Mouse (Mus musculus): ENCODE results near the gene Dnah6. TPM values are rescaled to one million over a fixed set of nuclear protein-coding genes. Genes with fewer than 3 reads are reported as not detected.
A peak's percentile ranks its signal among the peaks of the same experiment; 100 is the strongest.

Gene Dnah6
- 0.04 and 0.09 TPM in 2 replicates for polyA plus RNA-seq (2014; fragmentation: Nextera tagmentation; extraction: Ambion mirVana)

DNA sequence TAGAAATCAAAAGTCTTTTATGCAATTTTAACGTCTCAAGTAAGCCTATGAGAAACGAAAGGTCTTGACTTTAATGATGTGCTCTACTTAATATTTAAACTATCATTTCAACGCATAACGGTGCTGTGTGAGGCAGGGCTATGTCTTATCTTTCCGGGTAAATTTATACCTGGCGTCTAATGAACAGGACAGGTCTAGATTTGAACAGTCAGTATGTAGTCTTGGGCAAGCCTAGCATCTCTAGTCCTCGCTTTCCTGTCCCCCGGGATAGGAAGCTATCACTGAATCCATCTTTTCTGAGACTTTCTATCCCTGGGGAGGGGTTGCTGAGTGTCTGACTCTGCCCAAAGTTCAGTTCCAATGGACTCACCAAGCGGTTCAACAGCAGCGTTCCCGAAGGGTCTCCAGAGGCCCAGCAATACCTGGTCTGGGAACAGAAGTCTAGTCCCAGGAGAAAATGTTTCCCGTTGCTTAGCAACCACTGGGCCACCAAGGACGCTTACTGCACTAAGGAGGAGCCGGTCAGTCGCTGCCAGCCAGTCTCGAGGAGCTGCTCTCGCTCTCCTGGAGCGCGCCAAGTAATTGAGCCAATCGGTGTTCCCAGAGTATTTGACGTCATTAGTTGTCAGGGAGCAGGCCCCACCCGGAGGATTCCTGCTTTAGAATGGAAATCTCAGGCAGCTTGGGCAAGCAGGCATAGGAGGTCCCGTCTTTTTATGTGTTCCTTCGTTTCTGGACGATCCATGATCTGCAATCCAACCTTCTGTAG, at the start of gene Dnah6:
Gene Dnah6 (minus strand): TSS at position 463 of the 769 bp plus-strand sequence.
- no peak within 1 kb of the TSS for H3K9ac ChIP-seq (replicated peaks; ENCODE audit: low read depth, low read length)
- no peaks in the 10 kb centered on the region for H3K36me3 ChIP-seq (ENCODE audit: control insufficient read depth, insufficient read depth, low read length)
- peak; percentile 98 for ATAC-seq (ENCODE audit: insufficient number of reproducible peaks, insufficient read depth, low FRiP score, low read depth)
- peak within 1 kb of the TSS; percentile 66 for H3K4me2 ChIP-seq (replicated peaks; ENCODE audit: low read depth, low read length)
- 0 out of 2 replicates have a peak, but pooled peaks cover 5% of the 10 kb centered on the region for H3K4me1 ChIP-seq (ENCODE audit: control insufficient read depth, insufficient read depth, low read length)
- H3K9me3 ChIP-seq (ENCODE audit: control insufficient read depth, low read depth, low read length) = no peaks in the 10 kb centered on the region
- 30% methylated on average over 25 of the region's 25 CpGs for WGBS
- peak within 1 kb of the TSS; percentile 31 for H3K4me3 ChIP-seq (ENCODE audit: low read depth, low read length)
- no peaks in the 10 kb centered on the region for H3K27me3 ChIP-seq (ENCODE audit: control insufficient read depth, insufficient read depth, low read length)
- H3K27ac ChIP-seq (ENCODE audit: low read length) = peak within 1 kb of the TSS; percentile 82

- no peak overlapping the region for H3K9ac ChIP-seq (replicated peaks; ENCODE audit: low read depth, low read length)
- no peaks in the 10 kb centered on the region for H3K4me1 ChIP-seq (ENCODE audit: control insufficient read depth, insufficient read depth, low read length)
- H3K9me3 ChIP-seq (ENCODE audit: control insufficient read depth, low read depth, low read length) = no peaks in the 10 kb centered on the region
- no peak for ATAC-seq (ENCODE audit: insufficient number of reproducible peaks, insufficient read depth, low FRiP score, low read depth)
- H3K4me2 ChIP-seq (replicated peaks; ENCODE audit: low read depth, low read length) = no peak overlapping the region
- no peak overlapping the region for H3K27ac ChIP-seq (ENCODE audit: low read length)
- WGBS = 92% methylated on average over 3 of the region's 3 CpGs
- H3K4me3 ChIP-seq (ENCODE audit: low read depth, low read length) = no peak overlapping the region
- no peaks in the 10 kb centered on the region for H3K27me3 ChIP-seq (ENCODE audit: control insufficient read depth, insufficient read depth, low read length)
- H3K36me3 ChIP-seq (ENCODE audit: control insufficient read depth, insufficient read depth, low read length) = peaks cover 55% of the 10 kb centered on the region
Measured at GRCm38 (mm10) chr6:73269374-73269773, 47.9 kb upstream of the Dnah6 start.

DNA sequence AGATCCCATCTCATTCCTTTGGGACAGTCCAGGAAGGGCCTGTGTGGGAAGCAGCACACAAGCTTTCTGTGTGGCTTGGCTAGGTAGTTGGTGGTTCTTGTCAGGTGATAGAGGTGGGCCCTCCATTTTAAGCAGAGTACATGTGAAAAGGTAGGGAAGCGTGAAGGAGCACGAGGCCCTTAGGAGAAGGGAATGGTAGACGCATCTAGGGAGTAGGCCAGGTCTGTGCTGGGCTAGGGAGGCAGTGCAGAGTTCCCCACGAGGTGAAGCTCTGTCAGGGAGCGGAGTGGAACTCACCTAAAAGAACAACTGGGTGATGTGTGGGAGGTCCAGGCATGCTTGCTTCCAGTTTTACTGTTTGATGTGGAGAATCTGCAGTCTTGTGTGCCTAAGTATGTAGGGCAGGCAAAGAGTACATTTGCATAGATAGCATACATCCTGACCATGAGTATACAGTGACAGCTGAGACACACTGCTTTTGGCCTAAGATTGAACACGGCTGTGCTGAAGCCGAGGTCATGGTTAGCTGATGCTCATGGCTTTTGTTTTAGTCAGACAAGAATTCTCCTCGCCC, 46.4 kb upstream of the Dnah6 start:
- Histone ChIP-seq H3K9me3 (ENCODE audit: control insufficient read depth, low read depth, low read length) (no peaks in the 10 kb centered on the region), H3K9ac (replicated peaks; ENCODE audit: low read depth, low read length) (no peak overlapping the region), H3K27me3 (ENCODE audit: control insufficient read depth, insufficient read depth, low read length) (no peaks in the 10 kb centered on the region), H3K4me2 (replicated peaks; ENCODE audit: low read depth, low read length) (no peak overlapping the region), H3K4me1 (ENCODE audit: control insufficient read depth, insufficient read depth, low read length) (no peaks in the 10 kb centered on the region), H3K4me3 (ENCODE audit: low read depth, low read length) (no peak overlapping the region), H3K36me3 (ENCODE audit: control insufficient read depth, insufficient read depth, low read length) (peaks cover 51% of the 10 kb centered on the region), H3K27ac (ENCODE audit: low read length) (no peak overlapping the region)
- ATAC-seq (ENCODE audit: insufficient number of reproducible peaks, insufficient read depth, low FRiP score, low read depth) = no peak
- WGBS = 91% methylated on average over 8 of the region's 8 CpGs

DNA sequence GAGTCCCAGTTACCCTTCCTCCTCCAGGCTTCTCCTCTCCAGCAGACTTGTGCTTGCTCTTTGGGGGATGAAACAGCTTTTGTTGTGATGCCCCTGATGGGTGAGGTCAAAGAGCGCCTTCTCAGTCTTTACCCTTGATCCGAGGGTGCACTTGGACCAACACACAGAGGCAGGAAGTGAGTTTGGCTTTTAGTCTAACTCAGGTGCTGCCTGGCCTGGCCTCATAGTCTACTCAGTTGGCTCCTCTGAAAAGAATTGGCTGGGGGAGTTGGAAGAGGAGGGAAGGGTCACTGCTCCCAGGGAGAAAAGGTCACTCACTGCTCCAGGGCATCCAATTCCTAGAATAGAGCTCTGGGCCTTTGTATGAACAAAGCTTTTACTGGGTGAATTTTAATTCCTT, 43.4 kb upstream of the Dnah6 start:
- Histone ChIP-seq H3K36me3 (ENCODE audit: control insufficient read depth, insufficient read depth, low read length) (peaks cover 42% of the 10 kb centered on the region), H3K4me3 (ENCODE audit: low read depth, low read length) (no peak overlapping the region), H3K4me1 (ENCODE audit: control insufficient read depth, insufficient read depth, low read length) (no peaks in the 10 kb centered on the region), H3K9ac (replicated peaks; ENCODE audit: low read depth, low read length) (no peak overlapping the region), H3K9me3 (ENCODE audit: control insufficient read depth, low read depth, low read length) (no peaks in the 10 kb centered on the region), H3K27me3 (ENCODE audit: control insufficient read depth, insufficient read depth, low read length) (no peaks in the 10 kb centered on the region), H3K27ac (ENCODE audit: low read length) (no peak overlapping the region), H3K4me2 (replicated peaks; ENCODE audit: low read depth, low read length) (no peak overlapping the region)
- 70% methylated on average over 2 of the region's 2 CpGs for WGBS
- no peak for ATAC-seq (ENCODE audit: insufficient number of reproducible peaks, insufficient read depth, low FRiP score, low read depth)

- WGBS = 92% methylated on average over 6 of the region's 6 CpGs
- H3K36me3 ChIP-seq (ENCODE audit: control insufficient read depth, insufficient read depth, low read length) = peaks cover 34% of the 10 kb centered on the region
Measured at GRCm38 (mm10) chr6:73260110-73260509, 38.7 kb upstream of the Dnah6 start.

DNA sequence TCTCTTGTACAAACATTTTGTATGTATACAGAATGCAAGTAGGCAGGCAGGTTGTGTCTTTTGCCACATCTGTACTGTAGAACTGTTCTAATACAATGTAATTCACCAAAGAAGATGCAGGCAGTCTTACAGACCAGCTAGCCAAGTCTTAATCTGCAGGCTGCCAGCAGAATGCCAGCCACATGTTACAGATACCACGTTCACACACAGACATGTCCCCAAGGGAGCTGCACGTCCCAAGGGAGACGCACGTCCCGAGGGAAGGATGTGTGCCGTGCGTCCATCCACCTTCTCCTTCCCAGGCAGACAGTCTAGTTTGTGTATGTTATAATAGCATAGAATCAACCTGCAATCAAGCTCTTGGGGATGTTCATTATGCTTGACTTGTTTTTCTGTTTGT, 35.6 kb upstream of the Dnah6 start:
- no peak for ATAC-seq (ENCODE audit: insufficient number of reproducible peaks, insufficient read depth, low FRiP score, low read depth)
- Histone ChIP-seq H3K27me3 (ENCODE audit: control insufficient read depth, insufficient read depth, low read length) (no peaks in the 10 kb centered on the region), H3K4me2 (replicated peaks; ENCODE audit: low read depth, low read length) (no peak overlapping the region), H3K9ac (replicated peaks; ENCODE audit: low read depth, low read length) (no peak overlapping the region), H3K36me3 (ENCODE audit: control insufficient read depth, insufficient read depth, low read length) (peaks cover 34% of the 10 kb centered on the region), H3K4me1 (ENCODE audit: control insufficient read depth, insufficient read depth, low read length) (peaks cover 11% of the 10 kb centered on the region; the same call in 1 of the 2 replicates), H3K27ac (ENCODE audit: low read length) (no peak overlapping the region), H3K9me3 (ENCODE audit: control insufficient read depth, low read depth, low read length) (no peaks in the 10 kb centered on the region), H3K4me3 (ENCODE audit: low read depth, low read length) (no peak overlapping the region)
- WGBS = 91% methylated on average over 7 of the region's 7 CpGs

More at GRCm38 (mm10) chr6:73260110-73260509, 38.7 kb upstream of the Dnah6 start:
- no peaks in the 10 kb centered on the region for H3K9me3 ChIP-seq (ENCODE audit: control insufficient read depth, low read depth, low read length)
- no peak overlapping the region for H3K4me3 ChIP-seq (ENCODE audit: low read depth, low read length)
- no peak overlapping the region for H3K9ac ChIP-seq (replicated peaks; ENCODE audit: low read depth, low read length)
- no peaks in the 10 kb centered on the region for H3K27me3 ChIP-seq (ENCODE audit: control insufficient read depth, insufficient read depth, low read length)
- no peak for ATAC-seq (ENCODE audit: insufficient number of reproducible peaks, insufficient read depth, low FRiP score, low read depth)
- H3K27ac ChIP-seq (ENCODE audit: low read length) = no peak overlapping the region
- H3K4me1 ChIP-seq (ENCODE audit: control insufficient read depth, insufficient read depth, low read length) = no peaks in the 10 kb centered on the region
- H3K4me2 ChIP-seq (replicated peaks; ENCODE audit: low read depth, low read length) = no peak overlapping the region

- H3K4me3 ChIP-seq (ENCODE audit: low read depth, low read length) = no peak overlapping the region
- peaks cover 17% of the 10 kb centered on the region for H3K36me3 ChIP-seq (ENCODE audit: control insufficient read depth, insufficient read depth, low read length)
- no peak overlapping the region for H3K9ac ChIP-seq (replicated peaks; ENCODE audit: low read depth, low read length)
- ATAC-seq (ENCODE audit: insufficient number of reproducible peaks, insufficient read depth, low FRiP score, low read depth) = peak; percentile 23; the same call in 1 of the 2 replicates
- H3K4me2 ChIP-seq (replicated peaks; ENCODE audit: low read depth, low read length) = no peak overlapping the region
- peaks cover 14% of the 10 kb centered on the region for H3K4me1 ChIP-seq (ENCODE audit: control insufficient read depth, insufficient read depth, low read length)
- H3K27ac ChIP-seq (ENCODE audit: low read length) = no peak overlapping the region
- no peaks in the 10 kb centered on the region for H3K27me3 ChIP-seq (ENCODE audit: control insufficient read depth, insufficient read depth, low read length)
- 73% methylated on average over 9 of the region's 9 CpGs for WGBS
- H3K9me3 ChIP-seq (ENCODE audit: control insufficient read depth, low read depth, low read length) = no peaks in the 10 kb centered on the region
Measured at GRCm38 (mm10) chr6:73254307-73255228, 33.1 kb upstream of the Dnah6 start.

DNA sequence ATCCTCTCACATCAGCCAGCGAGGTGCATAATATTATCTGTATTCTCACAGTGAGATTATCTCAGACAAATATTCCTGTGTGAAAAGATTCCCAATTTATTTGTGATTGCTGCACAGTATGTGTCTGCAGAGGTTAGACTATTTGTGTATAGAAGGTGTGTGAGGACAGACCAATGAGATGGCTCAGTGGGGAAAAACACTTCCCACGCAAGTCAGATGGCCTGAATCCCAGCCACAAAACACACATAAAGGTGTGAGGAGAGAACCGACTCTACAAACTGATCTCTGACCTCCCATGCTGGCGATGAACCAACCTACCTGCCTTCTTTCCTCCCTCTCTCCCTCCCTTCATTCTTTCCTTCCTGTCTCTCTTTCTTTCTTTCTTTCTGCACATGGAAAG, 32.1 kb upstream of the Dnah6 start:
- Histone ChIP-seq H3K27ac (ENCODE audit: low read length) (no peak overlapping the region), H3K36me3 (ENCODE audit: control insufficient read depth, insufficient read depth, low read length) (peaks cover 12% of the 10 kb centered on the region), H3K9ac (replicated peaks; ENCODE audit: low read depth, low read length) (no peak overlapping the region), H3K27me3 (ENCODE audit: control insufficient read depth, insufficient read depth, low read length) (no peaks in the 10 kb centered on the region), H3K4me3 (ENCODE audit: low read depth, low read length) (no peak overlapping the region), H3K4me1 (ENCODE audit: control insufficient read depth, insufficient read depth, low read length) (peaks cover 17% of the 10 kb centered on the region), H3K4me2 (replicated peaks; ENCODE audit: low read depth, low read length) (no peak overlapping the region), H3K9me3 (ENCODE audit: control insufficient read depth, low read depth, low read length) (no peaks in the 10 kb centered on the region)
- 77% methylated on average over 4 of the region's 4 CpGs for WGBS
- ATAC-seq (ENCODE audit: insufficient number of reproducible peaks, insufficient read depth, low FRiP score, low read depth) = no peak
